Mouse (Mus musculus): ENCODE results near the gene Hist1h4h. TPM values are rescaled to one million over a fixed set of nuclear protein-coding genes. Genes with fewer than 3 reads are reported as not detected.
A peak's percentile ranks its signal among the peaks of the same experiment; 100 is the strongest.
"Not testable (repeated sequence)": the region's sequence is repeated elsewhere in the genome, so short reads cannot be mapped to it uniquely, and the experiment has no call there.

Hist1h4h gene
- polyA plus RNA-seq, 1 experiment from 2014 or later, result 1.5 TPM

- H3K4me3 ChIP-seq (ENCODE audit: low read depth, low read length), result no peak overlapping the region
- H3K4me1 ChIP-seq (ENCODE audit: control insufficient read depth, insufficient read depth, low read length), result peaks cover 27% of the 10 kb centered on the region
- H3K36me3 ChIP-seq (ENCODE audit: control insufficient read depth, insufficient read depth, low read length), result no peaks in the 10 kb centered on the region
- no peaks in the 10 kb centered on the region for H3K27me3 ChIP-seq (ENCODE audit: control insufficient read depth, insufficient read depth, low read depth, low read length)
- no peak overlapping the region for H3K27ac ChIP-seq (ENCODE audit: low read length)
- WGBS, result 19% methylated on average over 7 of the region's 7 CpGs
- ATAC-seq, result no peak
- H3K9me3 ChIP-seq (replicated peaks; ENCODE audit: control insufficient read depth, low read length, poor library complexity, severe bottlenecking), result no peaks in the 10 kb centered on the region
- peak overlapping the region; percentile 17; the same call in 1 of the 2 replicates for H3K4me2 ChIP-seq (ENCODE audit: low read length)
- no peak overlapping the region for H3K9ac ChIP-seq (ENCODE audit: low read depth, low read length)
Measured at GRCm38 (mm10) chr13:23536076-23536822, 5.4 kb downstream of the Hist1h4h start.

- H3K27me3 ChIP-seq (ENCODE audit: control insufficient read depth, insufficient read depth, low read depth, low read length), result no peaks in the 10 kb centered on the region
- 79% methylated on average over 3 of the region's 3 CpGs for WGBS
Measured at GRCm38 (mm10) chr13:23537006-23537710, 6.3 kb downstream of the Hist1h4h start.

GRCm38 (mm10) chr13:23538249-23538648 lies 7.4 kb downstream of the Hist1h4h start:
- 79% methylated on average over 5 of the region's 5 CpGs for WGBS
- Histone ChIP-seq H3K4me3 (ENCODE audit: low read depth, low read length) (no peak overlapping the region), H3K9me3 (replicated peaks; ENCODE audit: control insufficient read depth, low read length, poor library complexity, severe bottlenecking) (no peaks in the 10 kb centered on the region), H3K27me3 (ENCODE audit: control insufficient read depth, insufficient read depth, low read depth, low read length) (no peaks in the 10 kb centered on the region), H3K36me3 (ENCODE audit: control insufficient read depth, insufficient read depth, low read length) (no peaks in the 10 kb centered on the region), H3K4me2 (ENCODE audit: low read length) (no peak overlapping the region), H3K27ac (ENCODE audit: low read length) (no peak overlapping the region), H3K9ac (ENCODE audit: low read depth, low read length) (no peak overlapping the region), H3K4me1 (ENCODE audit: control insufficient read depth, insufficient read depth, low read length) (peaks cover 16% of the 10 kb centered on the region)
- no peak for ATAC-seq

More at GRCm38 (mm10) chr13:23537006-23537710, 6.3 kb downstream of the Hist1h4h start:
- Histone ChIP-seq H3K9me3 (replicated peaks; ENCODE audit: control insufficient read depth, low read length, poor library complexity, severe bottlenecking) (no peaks in the 10 kb centered on the region), H3K36me3 (ENCODE audit: control insufficient read depth, insufficient read depth, low read length) (no peaks in the 10 kb centered on the region), H3K4me1 (ENCODE audit: control insufficient read depth, insufficient read depth, low read length) (peaks cover 23% of the 10 kb centered on the region), H3K4me2 (ENCODE audit: low read length) (no peak overlapping the region), H3K9ac (ENCODE audit: low read depth, low read length) (no peak overlapping the region), H3K27ac (ENCODE audit: low read length) (no peak overlapping the region), H3K4me3 (ENCODE audit: low read depth, low read length) (no peak overlapping the region)
- no peak for ATAC-seq

GRCm38 (mm10) chr13:23539821-23540220 lies 9.0 kb downstream of the Hist1h4h start:
- not testable (repeated sequence) for ATAC-seq; H3K9ac ChIP-seq (ENCODE audit: low read depth, low read length); H3K36me3 ChIP-seq (ENCODE audit: control insufficient read depth, insufficient read depth, low read length); H3K4me2 ChIP-seq (ENCODE audit: low read length); H3K27me3 ChIP-seq (ENCODE audit: control insufficient read depth, insufficient read depth, low read depth, low read length); H3K27ac ChIP-seq (ENCODE audit: low read length); H3K4me3 ChIP-seq (ENCODE audit: low read depth, low read length); H3K9me3 ChIP-seq (replicated peaks; ENCODE audit: control insufficient read depth, low read length, poor library complexity, severe bottlenecking); H3K4me1 ChIP-seq (ENCODE audit: control insufficient read depth, insufficient read depth, low read length)
- WGBS, result 80% methylated on average over 1 of the region's 1 CpGs

GRCm38 (mm10) chr13:23541497-23541896 lies 10.6 kb downstream of the Hist1h4h start:
- H3K9ac ChIP-seq (ENCODE audit: low read depth, low read length), result no peak overlapping the region
- WGBS, result 93% methylated on average over 3 of the region's 3 CpGs
- H3K9me3 ChIP-seq (replicated peaks; ENCODE audit: control insufficient read depth, low read length, poor library complexity, severe bottlenecking), result no peaks in the 10 kb centered on the region
- H3K4me2 ChIP-seq (ENCODE audit: low read length), result no peak overlapping the region
- H3K27ac ChIP-seq (ENCODE audit: low read length), result no peak overlapping the region
- H3K27me3 ChIP-seq (ENCODE audit: control insufficient read depth, insufficient read depth, low read depth, low read length), result no peaks in the 10 kb centered on the region
- H3K36me3 ChIP-seq (ENCODE audit: control insufficient read depth, insufficient read depth, low read length), result no peaks in the 10 kb centered on the region
- H3K4me1 ChIP-seq (ENCODE audit: control insufficient read depth, insufficient read depth, low read length), result peaks cover 6% of the 10 kb centered on the region
- no peak for ATAC-seq
- no peak overlapping the region for H3K4me3 ChIP-seq (ENCODE audit: low read depth, low read length)

- not testable (repeated sequence) for H3K36me3 ChIP-seq (ENCODE audit: control insufficient read depth, insufficient read depth, low read length); ATAC-seq; H3K27me3 ChIP-seq (ENCODE audit: control insufficient read depth, insufficient read depth, low read depth, low read length); H3K27ac ChIP-seq (ENCODE audit: low read length); H3K9me3 ChIP-seq (replicated peaks; ENCODE audit: control insufficient read depth, low read length, poor library complexity, severe bottlenecking); H3K4me1 ChIP-seq (ENCODE audit: control insufficient read depth, insufficient read depth, low read length)
- H3K9ac ChIP-seq (ENCODE audit: low read depth, low read length), result peak overlapping the region; percentile 49
- peak overlapping the region; percentile 83 for H3K4me2 ChIP-seq (ENCODE audit: low read length)
- peak overlapping the region; percentile 44 for H3K4me3 ChIP-seq (ENCODE audit: low read depth, low read length)
- WGBS, result 5% methylated on average over 3 of the region's 3 CpGs
Measured at GRCm38 (mm10) chr13:23542225-23542980, 11.6 kb downstream of the Hist1h4h start.

- ATAC-seq, result peak; percentile 90
- Histone ChIP-seq H3K4me2 (ENCODE audit: low read length) (peak within 1 kb of the TSS; percentile 83), H3K9ac (ENCODE audit: low read depth, low read length) (peak within 1 kb of the TSS; percentile 49), H3K27ac (ENCODE audit: low read length) (peak within 1 kb of the TSS; percentile 75), H3K4me3 (ENCODE audit: low read depth, low read length) (peak within 1 kb of the TSS; percentile 48)
- H3K4me1 ChIP-seq (ENCODE audit: control insufficient read depth, insufficient read depth, low read length); H3K9me3 ChIP-seq (replicated peaks; ENCODE audit: control insufficient read depth, low read length, poor library complexity, severe bottlenecking); H3K27me3 ChIP-seq (ENCODE audit: control insufficient read depth, insufficient read depth, low read depth, low read length); H3K36me3 ChIP-seq (ENCODE audit: control insufficient read depth, insufficient read depth, low read length): not testable (repeated sequence)
- under 1% methylated on average over 27 of the region's 42 CpGs for WGBS
Measured at GRCm38 (mm10) chr13:23542999-23543607, 12.3 kb downstream of the Hist1h4h start, which contains the start of gene Hist1h2bh. TSS of gene Hist1h2bh (minus strand) at chr13:23543392.

- Histone ChIP-seq H3K36me3 (ENCODE audit: control insufficient read depth, insufficient read depth, low read length) (no peaks in the 10 kb centered on the region), H3K4me3 (ENCODE audit: low read depth, low read length) (peak within 1 kb of the TSS; percentile 48), H3K27me3 (ENCODE audit: control insufficient read depth, insufficient read depth, low read depth, low read length) (no peaks in the 10 kb centered on the region), H3K9me3 (replicated peaks; ENCODE audit: control insufficient read depth, low read length, poor library complexity, severe bottlenecking) (no peaks in the 10 kb centered on the region), H3K4me1 (ENCODE audit: control insufficient read depth, insufficient read depth, low read length) (peaks cover 6% of the 10 kb centered on the region), H3K4me2 (ENCODE audit: low read length) (peak within 1 kb of the TSS; percentile 83), H3K27ac (ENCODE audit: low read length) (peak within 1 kb of the TSS; percentile 88), H3K9ac (ENCODE audit: low read depth, low read length) (peak within 1 kb of the TSS; percentile 65)
- peak; percentile 96 for ATAC-seq
- WGBS, result under 1% methylated on average over 19 of the region's 45 CpGs
Measured at GRCm38 (mm10) chr13:23543965-23544786, 13.3 kb downstream of the Hist1h4h start, which contains the start of gene Hist1h3f. TSS of gene Hist1h3f (plus strand) at chr13:23544052.
